Mouse (Mus musculus) liver, adult 2 months (tissue): Measurements from ENCODE around the gene Fndc4. TPM values are rescaled to one million over a fixed set of nuclear protein-coding genes. Genes with fewer than 3 reads are reported as not detected.

ENCODE experiments used
- DNase-seq: peaks from one replicate; pipeline ENCODE4 v3.0.0-alpha.2; 2011; ENCODE audit warnings: low read depth, low spot score; ENCODE audit errors: extremely low read depth
- H3K27ac ChIP-seq: fragments of 200-500 bp; replicated peaks from 2 replicates; pipeline ENCODE4 v1.5.1; 2012; ENCODE audit warnings: low read depth, mild to moderate bottlenecking, control low read depth, inconsistent platforms, low read length; ENCODE audit not compliant: insufficient read depth
- H3K27me3 ChIP-seq: fragments of 200-500 bp; 2 replicates; pipeline ENCODE4 v1.6.1; 2012; ENCODE audit warnings: mild to moderate bottlenecking, moderate library complexity, low read length, inconsistent platforms; ENCODE audit not compliant: control insufficient read depth, insufficient read depth
- H3K36me3 ChIP-seq: fragments of 200-500 bp; 2 replicates; pipeline ENCODE4 v1.6.1; 2012; ENCODE audit warnings: low read length, inconsistent platforms; ENCODE audit not compliant: control insufficient read depth, insufficient read depth
- H3K4me1 ChIP-seq: fragments of 200-500 bp; 2 replicates; pipeline ENCODE4 v1.6.1; 2011; ENCODE audit warnings: low read length; ENCODE audit not compliant: control insufficient read depth, insufficient read depth
- H3K4me3 ChIP-seq: fragments of 200-500 bp; 2 replicates; pipeline ENCODE4 v1.5.1; 2011; ENCODE audit warnings: low read depth, mild to moderate bottlenecking, control low read depth, low read length, moderate library complexity; ENCODE audit not compliant: insufficient read depth
- H3K79me2 ChIP-seq: fragments of 200-500 bp; 2 replicates; pipeline ENCODE4 v1.6.1; 2012; ENCODE audit warnings: inconsistent platforms, mild to moderate bottlenecking, low read length, moderate library complexity; ENCODE audit not compliant: control insufficient read depth, insufficient read depth
- H3K9ac ChIP-seq: fragments of 200-500 bp; 2 replicates; pipeline ENCODE4 v1.6.1; 2012; ENCODE audit warnings: low read depth, mild to moderate bottlenecking, control low read depth, inconsistent platforms, low read length
- CTCF ChIP-seq: fragments of 200-500 bp; IDR thresholded peaks from 2 replicates; pipeline ENCODE4 v1.5.1; 2011; ENCODE audit warnings: low read depth, low read length, control low read depth
- POLR2A ChIP-seq: fragments of 200-500 bp; IDR thresholded peaks from 2 replicates; pipeline ENCODE4 v1.6.1; 2011; ENCODE audit warnings: low read length, control low read depth; ENCODE audit not compliant: insufficient read depth; ENCODE audit errors: extremely low read depth
- WGBS: fragments of 180-500 bp; shearing (Covaris S2); methylation state at CpG from one replicate; pipeline ENCODE4 v1.1.7; 2018; 5-methylcytosine and 5-hydroxymethylcytosine counted together
- polyA plus RNA-seq: library from polyadenylated mRNA; depleted of rRNA; stranded (reverse); fragments of >200 nt; gene quantifications from 2 replicates; pipeline ENCODE4 v1.2.3, GENCODE M21; 2012; rRNA removed
- total RNA-seq: library from RNA; depleted of rRNA; stranded (reverse); fragments of >200 nt; gene quantifications from 2 replicates; pipeline ENCODE4 v1.2.3, GENCODE M21; 2014; rRNA removed

Gene Fndc4
- total RNA-seq: 30.6 and 34.8 TPM in 2 replicates
- polyA plus RNA-seq: 90.7 and 97.7 TPM in 2 replicates

DNA sequence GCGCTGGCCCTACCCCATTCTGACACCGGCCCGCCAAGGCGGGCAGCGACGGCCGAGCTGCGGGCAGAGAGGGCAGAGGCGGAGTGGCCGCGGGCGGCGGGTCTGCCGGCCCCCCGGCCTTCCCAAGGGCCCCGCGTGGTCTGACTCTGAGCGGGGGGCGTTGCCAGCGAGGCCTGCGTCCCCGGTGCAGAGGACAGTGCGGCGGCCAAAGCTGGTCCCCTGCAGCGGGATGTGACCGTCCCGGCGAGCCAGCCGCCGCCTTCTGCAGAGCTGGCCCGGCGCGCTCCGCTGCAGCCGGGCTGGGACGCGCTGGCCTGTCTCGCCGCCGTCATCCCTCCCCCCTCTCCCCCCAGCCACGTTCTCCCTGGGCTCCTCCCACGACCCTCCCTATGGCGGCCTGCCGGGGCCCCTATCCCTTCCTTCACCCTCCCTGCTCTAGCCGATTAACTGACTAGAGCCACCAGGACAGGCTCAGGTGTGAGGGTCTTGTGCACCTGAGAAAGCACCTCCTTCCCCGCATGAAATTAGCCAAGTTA is at the start of gene Fndc4:
Gene Fndc4, minus strand, starts transcription at position 475 of the 536 bp plus-strand sequence.
- Histone ChIP-seq H3K9ac (peak within 1 kb of the TSS; percentile 93), H3K4me1 (peaks cover 14% of the 10 kb centered on the region; the same call in 1 of the 2 replicates), H3K27ac (peak within 1 kb of the TSS; percentile 96), H3K79me2 (peaks cover 5% of the 10 kb centered on the region; the same call in 1 of the 2 replicates), H3K4me3 (peak within 1 kb of the TSS; percentile 68), H3K36me3 (peaks cover 8% of the 10 kb centered on the region; the same call in 1 of the 2 replicates), H3K27me3 (no peaks in the 10 kb centered on the region)
- DNase-seq: no peak
- under 1% methylated on average over 46 of the region's 46 CpGs for WGBS
- TF ChIP-seq CTCF: no peak
- TF ChIP-seq POLR2A: no peak

DNA sequence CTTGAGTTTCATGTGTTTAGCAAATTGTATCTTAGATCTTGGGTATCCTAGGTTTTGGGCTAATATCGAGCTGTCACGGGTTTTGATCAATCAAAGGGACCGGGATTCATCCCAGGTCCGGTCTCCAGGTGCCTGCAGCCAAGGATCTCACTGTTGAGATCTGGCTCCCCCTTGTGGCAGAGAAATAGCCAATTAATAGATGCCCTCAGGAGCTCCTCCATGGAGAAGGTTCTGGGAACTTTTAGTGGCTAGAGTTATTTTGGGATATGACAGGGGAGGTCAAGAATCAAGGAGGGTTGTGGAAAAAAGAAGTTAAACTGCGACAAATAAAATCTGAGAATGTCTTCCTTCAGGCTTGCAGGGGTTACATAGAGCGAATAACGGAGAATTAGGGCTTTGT is 32.4 kb upstream of the Fndc4 start:
- Histone ChIP-seq H3K36me3 (peaks cover 24% of the 10 kb centered on the region; the same call in 1 of the 2 replicates), H3K27ac (no peak overlapping the region), H3K79me2 (no peaks in the 10 kb centered on the region), H3K27me3 (no peaks in the 10 kb centered on the region), H3K4me3 (no peak overlapping the region), H3K4me1 (no peaks in the 10 kb centered on the region), H3K9ac (no peak overlapping the region)
- WGBS: 31% methylated on average over 7 of the region's 7 CpGs
- DNase-seq: peak; percentile 53
- TF ChIP-seq POLR2A: no peak
- TF ChIP-seq CTCF: peak; percentile 76

DNA sequence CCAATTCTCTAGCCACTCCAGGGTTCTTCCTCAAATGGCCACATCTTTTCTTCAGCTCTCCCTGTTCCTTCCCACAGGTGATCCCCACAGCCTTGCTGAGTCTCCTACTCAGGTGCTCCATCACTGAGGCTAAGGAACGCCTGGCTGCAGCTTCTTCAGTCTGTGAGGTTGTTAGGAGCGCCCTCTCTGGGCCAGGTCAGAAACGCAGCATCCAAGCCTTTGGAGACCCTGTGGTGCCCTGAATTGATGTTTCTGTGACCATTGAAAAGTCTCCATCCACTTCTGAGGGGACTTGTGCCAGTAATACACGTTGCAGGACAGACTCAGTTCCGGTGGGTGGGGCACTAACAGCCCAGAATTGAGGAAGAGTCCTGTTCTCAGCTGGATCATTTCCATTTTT is 31.0 kb upstream of the Fndc4 start:
- H3K27ac ChIP-seq: no peak overlapping the region
- WGBS: 52% methylated on average over 5 of the region's 5 CpGs
- H3K4me3 ChIP-seq: no peak overlapping the region
- no peaks in the 10 kb centered on the region for H3K4me1 ChIP-seq
- no peaks in the 10 kb centered on the region for H3K79me2 ChIP-seq
- H3K27me3 ChIP-seq: no peaks in the 10 kb centered on the region
- DNase-seq: no peak
- no peak overlapping the region for H3K9ac ChIP-seq
- TF ChIP-seq POLR2A: no peak
- TF ChIP-seq CTCF: peak; percentile 19; the same call in 1 of the 2 replicates
- H3K36me3 ChIP-seq: peaks cover 30% of the 10 kb centered on the region; the same call in 1 of the 2 replicates

DNA sequence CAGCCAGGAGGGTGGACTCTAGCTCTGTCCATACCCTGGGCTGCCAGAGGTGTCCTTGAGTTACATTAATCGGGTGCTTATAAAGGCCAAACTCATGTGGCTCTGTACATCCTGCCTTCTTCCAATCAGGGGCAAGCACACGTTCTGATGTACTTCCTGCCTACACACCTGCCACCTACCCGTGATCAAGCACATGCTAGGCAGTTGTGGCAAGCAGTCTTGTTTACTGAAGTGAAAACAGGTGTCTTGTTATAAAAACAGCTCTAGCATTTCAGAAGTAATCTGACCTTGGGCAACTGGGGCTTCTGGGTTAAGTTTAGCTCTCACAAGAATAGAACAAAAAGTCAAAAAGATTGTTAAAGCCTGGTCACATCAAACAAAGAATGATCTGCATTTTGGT is 28.2 kb upstream of the Fndc4 start:
- no peak overlapping the region for H3K27ac ChIP-seq
- DNase-seq: no peak
- H3K79me2 ChIP-seq: no peaks in the 10 kb centered on the region
- no peak overlapping the region for H3K9ac ChIP-seq
- H3K27me3 ChIP-seq: no peaks in the 10 kb centered on the region
- peaks cover 35% of the 10 kb centered on the region; the same call in 1 of the 2 replicates for H3K36me3 ChIP-seq
- H3K4me1 ChIP-seq: no peaks in the 10 kb centered on the region; the same call in 1 of the 2 replicates
- TF ChIP-seq CTCF (no peak), POLR2A (no peak)
- WGBS: 77% methylated on average over 3 of the region's 3 CpGs
- no peak overlapping the region for H3K4me3 ChIP-seq

DNA sequence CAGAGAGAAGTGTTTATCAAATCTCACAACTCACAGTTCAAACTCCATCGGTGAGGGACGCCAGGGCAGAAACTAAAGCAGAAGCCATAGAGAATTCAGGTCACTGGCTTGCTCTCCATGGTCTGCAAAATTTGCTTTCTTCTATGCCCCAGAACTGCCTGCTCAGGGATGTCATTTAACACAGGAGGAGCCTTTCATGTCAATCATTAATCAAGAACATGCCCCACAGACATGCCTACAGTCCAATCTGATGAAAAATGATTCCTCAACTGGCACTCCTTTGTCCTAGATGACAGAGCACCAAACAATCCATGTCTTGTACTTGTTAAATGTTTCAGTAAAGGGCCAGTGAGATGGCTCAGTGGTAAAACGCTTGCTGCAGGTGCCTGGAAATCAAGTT is 26.9 kb upstream of the Fndc4 start:
- Histone ChIP-seq H3K4me3 (no peak overlapping the region), H3K27me3 (no peaks in the 10 kb centered on the region), H3K36me3 (peaks cover 35% of the 10 kb centered on the region; the same call in 1 of the 2 replicates), H3K27ac (no peak overlapping the region), H3K9ac (no peak overlapping the region), H3K79me2 (no peaks in the 10 kb centered on the region), H3K4me1 (no peaks in the 10 kb centered on the region; the same call in 1 of the 2 replicates)
- WGBS: 55% methylated on average over 3 of the region's 3 CpGs
- TF ChIP-seq POLR2A: no peak
- no peak for TF ChIP-seq CTCF
- DNase-seq: peak; percentile 58

DNA sequence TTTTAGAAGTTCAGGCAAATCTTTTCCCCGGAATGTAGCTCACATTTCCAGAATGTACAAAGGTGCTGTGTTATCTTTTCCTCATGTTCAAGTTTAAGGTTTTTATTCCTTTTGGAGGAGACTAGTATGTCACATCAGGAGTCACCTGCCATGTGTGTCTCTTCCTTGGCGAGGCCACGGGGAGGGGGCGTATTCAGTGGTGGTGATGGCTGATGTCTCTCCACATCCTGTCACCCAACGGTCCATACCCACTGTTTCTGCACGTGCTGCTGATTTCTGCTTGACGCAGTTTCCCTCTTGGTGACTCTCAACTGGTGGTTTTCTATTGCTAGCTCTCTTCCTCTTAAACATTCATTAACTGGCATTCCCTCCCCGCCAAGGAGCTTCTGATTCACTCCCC is 16.9 kb upstream of the Fndc4 start:
- WGBS: 87% methylated on average over 8 of the region's 8 CpGs
- TF ChIP-seq POLR2A (no peak), CTCF (no peak)
- DNase-seq: no peak
- Histone ChIP-seq H3K27me3 (no peaks in the 10 kb centered on the region), H3K36me3 (peaks cover 31% of the 10 kb centered on the region), H3K9ac (no peak overlapping the region), H3K27ac (no peak overlapping the region), H3K4me3 (no peak overlapping the region), H3K79me2 (no peaks in the 10 kb centered on the region), H3K4me1 (no peaks in the 10 kb centered on the region)
